Mouse (Mus musculus) left cerebral cortex, postnatal 36 days (tissue): ENCODE results near the gene Nfyc. TPM values are rescaled to one million over a fixed set of nuclear protein-coding genes. Genes with fewer than 3 reads are reported as not detected.

Experiments used
- DNase-seq, 2 experiments: peaks; one replicate each; pipeline ENCODE4 v3.0.0; 2021 to 2022; ENCODE audit warnings: low spot score in 2 of 2, mixed read lengths in 1 of 2
- intact Hi-C: fragments of 180-260 bp; cut with DNase I; formaldehyde crosslinking; loops from one replicate; pipeline ENCODE4 v1.15.1; 2025
- total RNA-seq, 2 experiments: library from RNA; stranded (reverse); gene quantifications; 2 replicates each; pipeline ENCODE4 v1.2.3; 2021

Gene Nfyc
- total RNA-seq, 2 experiments from 2014 or later = 40.7 to 48.4 TPM

GRCm38 (mm10) chr4:120826418-120826817 lies 5.0 kb downstream of the Nfyc start:
- DNase-seq = no peak
- intact Hi-C loops = no loop called here

DNA sequence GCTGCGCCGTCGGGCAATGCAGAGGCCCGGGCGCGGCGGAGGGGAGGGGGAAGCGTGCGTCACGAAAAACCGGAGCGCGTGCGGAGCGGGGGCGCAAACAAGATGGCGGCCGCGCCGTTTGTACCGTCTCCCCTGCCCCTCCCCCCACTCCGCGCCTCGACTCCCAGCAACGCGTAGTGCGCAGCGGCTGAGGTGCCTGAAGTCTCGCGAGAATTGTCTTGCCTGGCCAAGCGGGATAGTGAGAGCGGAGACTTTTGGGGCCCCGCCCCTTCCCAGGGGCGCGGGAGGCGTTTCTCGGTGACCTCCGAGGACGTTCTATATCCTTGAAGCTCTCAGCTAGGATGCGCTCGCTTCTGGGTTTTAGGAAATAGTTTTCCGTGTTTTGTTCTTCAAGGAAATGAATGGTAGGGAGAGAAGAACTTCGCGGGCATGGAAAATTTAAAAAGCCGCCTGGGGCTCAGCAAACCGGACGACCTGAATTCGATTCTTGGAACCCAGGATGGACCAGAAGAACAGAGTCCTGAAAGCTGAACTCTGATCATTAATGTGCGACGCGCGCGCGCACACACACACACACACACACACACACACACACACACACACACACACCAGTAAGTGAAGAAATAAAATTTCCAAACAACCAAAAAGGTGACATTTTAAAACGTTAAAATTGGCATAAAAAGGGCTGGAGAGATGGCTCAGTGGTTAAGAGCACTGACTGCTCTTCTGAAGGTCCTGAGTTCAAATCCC lies 5.6 kb downstream of the Nfyc start:
- intact Hi-C loops = loop anchor here (1.0 kb wide), 1 partner anchor 10 kb away; no protein-coding TSS in a partner anchor
- peak; percentile 94 to 97 for DNase-seq

GRCm38 (mm10) chr4:120825100-120825553 lies 6.2 kb downstream of the Nfyc start:
- peak; percentile 95 for DNase-seq
- intact Hi-C loops = loop anchor here (1.0 kb wide), 1 partner anchor 10 kb away; no protein-coding TSS in a partner anchor

DNA sequence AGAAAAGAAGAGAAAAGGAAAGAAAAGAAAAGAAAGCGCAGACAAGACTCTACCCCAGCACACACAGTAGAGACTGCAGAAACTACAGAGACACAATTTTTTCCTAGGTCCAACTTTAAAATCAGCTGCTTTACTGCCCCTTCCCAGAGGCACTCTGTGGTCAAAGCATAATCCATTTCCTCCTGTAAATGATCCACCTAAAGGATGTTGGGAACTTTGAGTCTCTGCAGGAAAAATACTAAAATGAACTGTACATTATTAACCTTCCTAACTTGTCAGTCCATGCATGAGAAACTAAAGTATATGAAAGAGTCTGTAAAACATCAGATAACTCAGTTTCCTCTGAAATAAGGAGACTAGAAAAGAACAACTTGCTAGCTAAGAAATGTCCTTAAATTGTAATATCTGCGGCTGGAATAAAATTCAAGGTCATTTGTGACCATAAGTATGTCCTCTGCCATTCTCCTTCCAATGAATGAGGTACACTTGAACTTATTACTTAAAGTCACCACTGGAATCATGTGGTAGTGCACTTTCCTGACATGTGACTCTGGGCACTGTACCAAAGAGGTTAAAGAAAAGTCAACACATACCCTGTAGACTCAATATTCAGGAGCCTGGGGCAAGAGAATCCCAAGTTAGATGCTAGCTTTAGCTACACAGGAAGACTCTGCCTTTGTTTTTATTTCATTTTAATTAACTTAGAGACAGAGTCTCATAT lies 9.0 kb downstream of the Nfyc start:
- intact Hi-C loops = no loop called here

DNA sequence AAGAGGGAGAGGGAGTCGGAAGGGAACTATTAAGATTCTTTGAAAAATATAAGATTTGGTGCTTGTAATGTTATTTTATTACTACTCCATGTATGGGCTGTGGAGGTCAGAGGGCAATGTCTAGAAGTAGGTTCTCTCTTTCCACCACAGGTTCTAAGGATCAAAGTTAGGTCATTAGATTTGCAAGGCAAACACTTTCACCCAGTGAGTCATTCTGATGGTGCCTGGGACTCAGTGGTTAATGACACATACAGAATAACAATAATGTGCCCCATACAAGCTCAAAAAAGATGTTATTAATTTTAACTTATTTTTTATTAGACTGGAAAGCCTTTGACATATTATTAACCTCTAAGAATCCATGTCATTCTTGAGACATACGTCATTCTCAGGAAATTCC lies 11.5 kb downstream of the Nfyc start:
- intact Hi-C loops = no loop called here
- no peak for DNase-seq

More for the DNA sequence above, 9.0 kb downstream of the Nfyc start:
- no peak for DNase-seq

- intact Hi-C loops = no loop called here
- DNase-seq = no peak
Observed at GRCm38 (mm10) chr4:120819296-120819695, 12.1 kb downstream of the Nfyc start.

DNA sequence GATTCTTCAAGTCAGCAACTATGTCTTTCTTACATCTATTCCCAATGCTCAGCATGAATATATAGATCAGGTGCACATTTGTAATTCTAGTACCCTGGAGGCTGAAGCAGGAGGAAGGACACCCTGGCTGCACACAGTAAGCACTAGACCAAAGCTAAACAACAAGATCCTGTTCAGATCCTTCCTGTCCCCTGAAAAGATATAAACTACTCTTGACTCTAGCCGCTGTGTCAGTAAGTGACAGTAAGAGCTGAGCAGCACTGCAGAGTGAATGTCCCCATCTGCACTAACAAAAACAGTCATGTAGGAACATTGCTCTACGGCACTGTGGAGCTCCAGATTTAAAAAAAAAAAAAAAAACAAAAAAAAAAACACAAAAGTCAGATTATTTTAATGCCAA lies 13.4 kb downstream of the Nfyc start:
- intact Hi-C loops = no loop called here
- no peak for DNase-seq

- intact Hi-C loops = no loop called here
- DNase-seq = no peak
Observed at GRCm38 (mm10) chr4:120817002-120817774, 14.2 kb downstream of the Nfyc start.

- intact Hi-C loops = loop anchor here (1.0 kb wide), 1 partner anchor 10 kb away; no protein-coding TSS in a partner anchor
- peak; percentile 76 to 80 for DNase-seq
Observed at GRCm38 (mm10) chr4:120815622-120816334, 15.6 kb downstream of the Nfyc start.

- no peak for DNase-seq
- intact Hi-C loops = loop anchor here (1.0 kb wide), 1 partner anchor 10 kb away; no protein-coding TSS in a partner anchor
Observed at GRCm38 (mm10) chr4:120815163-120815562, 16.2 kb downstream of the Nfyc start.

DNA sequence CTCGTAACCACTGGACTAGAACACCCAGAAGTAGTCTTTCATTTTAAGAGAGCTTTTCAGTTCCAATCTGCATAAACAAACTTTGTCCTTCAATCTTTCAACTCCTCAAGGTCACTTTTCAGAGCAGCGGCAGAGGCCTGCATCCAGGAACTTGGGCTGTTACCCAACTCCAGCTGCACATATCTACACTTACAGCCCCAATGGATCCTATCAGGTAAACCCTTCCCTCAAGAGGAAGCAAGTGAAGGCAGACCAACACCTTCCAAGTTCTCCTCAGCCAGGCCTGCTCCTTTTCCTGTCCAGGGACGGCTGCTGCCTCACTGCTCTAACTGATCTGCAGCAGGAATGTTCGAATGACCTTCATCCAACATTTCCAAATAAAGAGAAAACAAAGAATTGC lies 17.2 kb downstream of the Nfyc start:
- DNase-seq = peak; percentile 9 to 16
- intact Hi-C loops = no loop called here

DNA sequence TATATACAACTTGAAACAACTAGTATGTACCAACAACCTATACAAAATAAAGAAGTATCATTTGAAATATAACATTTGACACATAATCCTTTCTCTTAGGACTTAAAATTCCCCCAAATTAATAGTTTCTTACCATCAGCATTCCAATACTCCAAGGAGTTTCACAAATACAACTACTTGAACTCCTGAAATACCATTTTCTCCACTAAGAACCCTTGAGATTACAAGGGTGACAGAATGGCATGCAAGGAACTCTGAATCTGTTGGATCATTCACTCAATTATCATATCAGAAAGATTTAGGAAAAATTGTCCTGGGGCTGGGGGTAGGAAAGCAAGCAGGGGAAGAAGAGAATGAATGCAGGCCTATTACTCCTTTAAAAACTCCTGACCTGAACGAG lies 17.6 kb downstream of the Nfyc start:
- DNase-seq = no peak
- intact Hi-C loops = no loop called here

GRCm38 (mm10) chr4:120805816-120806215 lies 25.6 kb downstream of the Nfyc start:
- no peak for DNase-seq
- intact Hi-C loops = no loop called here

GRCm38 (mm10) chr4:120801446-120801845 lies 29.9 kb downstream of the Nfyc start:
- DNase-seq = no peak
- intact Hi-C loops = no loop called here

- intact Hi-C loops = no loop called here
- DNase-seq = no peak
Observed at GRCm38 (mm10) chr4:120800691-120801090, 30.7 kb downstream of the Nfyc start.

DNA sequence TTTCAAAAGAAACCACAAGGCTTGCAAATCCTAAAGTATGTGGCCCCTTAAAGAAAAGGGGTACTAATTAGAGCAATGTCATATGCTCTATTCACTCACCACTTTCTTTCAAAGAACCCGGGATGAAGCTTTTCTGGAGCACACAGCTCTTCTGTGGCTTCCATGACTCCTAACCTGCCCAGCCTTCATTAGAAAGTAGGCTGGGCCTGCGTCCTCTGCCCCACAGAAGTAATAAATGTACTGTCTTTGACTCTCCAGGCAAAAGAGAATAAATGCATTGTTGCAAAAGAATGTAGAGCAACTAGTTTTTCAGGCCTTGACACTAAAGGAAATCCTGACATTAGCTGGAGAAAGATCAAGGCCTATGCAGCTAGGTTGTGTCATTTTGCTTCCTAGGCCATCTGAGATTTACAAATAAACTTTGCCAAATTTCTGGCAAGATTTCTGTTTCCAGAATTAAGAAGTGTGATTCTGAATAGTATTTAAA lies 31.6 kb downstream of the Nfyc start:
- intact Hi-C loops = no loop called here
- no peak for DNase-seq

DNA sequence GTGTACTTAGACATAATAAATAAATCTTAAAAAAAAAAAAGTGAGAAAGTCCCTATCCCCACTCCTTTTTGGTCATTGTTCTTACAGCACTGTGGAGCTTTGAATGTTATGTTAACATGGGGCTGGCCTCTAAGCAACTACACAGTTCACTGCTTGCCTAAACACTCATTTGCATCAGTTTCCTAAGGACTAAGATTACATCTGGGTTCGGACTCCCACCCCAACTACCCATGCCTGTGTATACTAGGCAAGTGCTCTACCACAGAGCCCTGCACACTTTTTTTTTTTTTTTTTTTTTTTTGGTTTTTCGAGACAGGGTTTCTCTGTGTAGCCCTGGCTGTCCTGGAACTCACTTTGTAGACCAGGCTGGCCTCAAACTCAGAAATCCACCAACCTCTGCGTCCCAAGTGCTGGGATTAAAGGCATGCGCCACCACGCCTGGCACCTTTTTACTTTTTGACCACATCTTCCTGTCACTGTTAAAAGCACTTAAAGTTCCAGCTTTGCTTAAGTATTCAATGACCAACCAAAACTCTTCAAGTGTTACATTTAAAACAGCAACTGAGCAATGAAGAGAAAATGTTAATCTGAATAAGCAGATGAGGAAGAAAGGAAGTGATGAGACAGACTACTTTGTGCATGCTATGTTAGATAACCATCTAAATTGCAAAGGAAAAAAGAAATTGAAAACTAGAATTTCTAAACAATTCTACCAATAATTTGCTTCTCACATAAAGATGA lies 33.2 kb downstream of the Nfyc start:
- intact Hi-C loops = no loop called here

DNA sequence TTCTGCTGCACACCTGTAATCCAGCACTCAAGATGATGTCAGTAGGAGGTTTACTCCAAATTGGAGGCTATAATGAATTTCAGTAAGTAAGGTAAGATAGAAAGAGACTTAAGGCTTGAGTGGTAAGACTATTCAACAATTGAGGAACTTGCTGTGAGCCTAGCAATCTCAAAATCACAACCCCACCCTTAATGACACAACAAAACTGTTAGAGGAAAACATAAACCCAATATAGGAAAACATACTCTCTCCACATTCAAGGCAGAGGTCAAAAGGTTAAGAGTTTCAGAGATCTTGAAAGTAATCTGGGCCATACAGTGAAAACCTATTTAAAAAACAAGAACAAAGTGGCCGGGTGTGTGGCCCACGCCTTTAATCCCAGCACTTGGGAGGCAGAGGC lies 34.7 kb downstream of the Nfyc start:
- DNase-seq = no peak
- intact Hi-C loops = no loop called here

More for the DNA sequence above, 33.2 kb downstream of the Nfyc start:
- no peak for DNase-seq

DNA sequence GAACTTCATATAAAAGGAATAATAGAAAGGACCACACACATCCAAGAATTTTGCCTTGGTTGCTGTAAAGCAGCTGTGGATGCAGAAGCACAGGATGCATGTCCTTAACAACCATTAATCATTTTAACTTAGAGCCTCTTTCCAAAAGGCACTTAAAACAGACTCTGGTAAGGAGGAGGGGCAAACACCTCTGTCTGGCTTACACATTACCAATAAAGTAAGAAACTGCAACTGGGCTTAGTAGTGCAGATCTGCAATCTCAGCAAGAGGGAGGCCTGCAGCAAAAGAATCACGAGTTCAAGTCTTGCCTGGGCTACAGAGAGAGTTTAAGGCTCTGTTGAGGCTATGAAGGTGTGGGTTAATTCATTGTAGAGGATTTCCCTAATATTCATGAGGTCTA lies 35.7 kb downstream of the Nfyc start:
- intact Hi-C loops = no loop called here
- DNase-seq = no peak
